Mouse (Mus musculus) ES-E14 (cell line): Measurements from ENCODE around the gene Pgghg. TPM values are rescaled to one million over a fixed set of nuclear protein-coding genes. Genes with fewer than 3 reads are reported as not detected.

ENCODE experiments used
- DNase-seq: peaks from one replicate; pipeline ENCODE4 v3.0.0-alpha.2; 2013; ENCODE audit warnings: low read depth, low spot score
- H3K27ac ChIP-seq: 2 replicates; pipeline ENCODE4 v1.5.1; 2012; ENCODE audit warnings: low read depth, mild to moderate bottlenecking, low read length, moderate library complexity, mixed read lengths; ENCODE audit not compliant: poor library complexity, insufficient read depth, severe bottlenecking
- H3K36me3 ChIP-seq: 2 replicates; pipeline ENCODE4 v1.6.1; 2012; ENCODE audit warnings: mild to moderate bottlenecking, low read length, moderate library complexity, mixed read lengths; ENCODE audit not compliant: control insufficient read depth, poor library complexity, insufficient read depth, severe bottlenecking
- H3K4me1 ChIP-seq, 2 experiments: fragments of 150-350 bp in 1 of 2; sonication (generic) in 1 of 2; 2 replicates each; pipeline ENCODE4 v1.6.1; 2012; ENCODE audit warnings: low read length in 2 of 2, mild to moderate bottlenecking in 1 of 2, mixed read lengths in 1 of 2; ENCODE audit not compliant: control insufficient read depth in 2 of 2, insufficient read depth in 2 of 2, poor library complexity in 1 of 2
- H3K4me3 ChIP-seq, 2 experiments: fragments of 150-350 bp in 1 of 2; sonication (generic) in 1 of 2; 2 replicates each; pipeline ENCODE4 v1.5.1; 2012; ENCODE audit warnings: low read length in 2 of 2, low read depth in 1 of 2, mild to moderate bottlenecking in 1 of 2, mixed read lengths in 1 of 2; ENCODE audit not compliant: insufficient read depth in 1 of 2, poor library complexity in 1 of 2, severe bottlenecking in 1 of 2
- H3K9ac ChIP-seq: 2 replicates; pipeline ENCODE4 v1.6.1; 2012; ENCODE audit warnings: low read depth, mild to moderate bottlenecking, low read length, mixed read lengths; ENCODE audit not compliant: poor library complexity, insufficient read depth, severe bottlenecking
- H3K9me3 ChIP-seq: fragments of 150-350 bp; sonication (generic); 2 replicates; pipeline ENCODE4 v1.6.1; 2012; ENCODE audit warnings: low read depth, mild to moderate bottlenecking, low read length; ENCODE audit not compliant: control insufficient read depth, insufficient read depth
- CHD2 ChIP-seq: IDR thresholded peaks from 2 replicates; pipeline ENCODE4 v1.6.1; 2014; ENCODE audit warnings: mild to moderate bottlenecking, low read depth, low read length, inconsistent platforms
- HCFC1 ChIP-seq: IDR thresholded peaks from 2 replicates; pipeline ENCODE4 v1.6.1; 2012; ENCODE audit warnings: low read length, inconsistent platforms, borderline replicate concordance; ENCODE audit not compliant: insufficient read depth
- MAFK ChIP-seq: IDR thresholded peaks from 2 replicates; pipeline ENCODE4 v1.6.1; 2014; ENCODE audit warnings: mild to moderate bottlenecking, low read depth, low read length, inconsistent platforms; ENCODE audit not compliant: insufficient read depth
- ZC3H11A ChIP-seq: IDR thresholded peaks from 2 replicates; pipeline ENCODE4 v1.6.1; 2012; ENCODE audit warnings: low read depth, mild to moderate bottlenecking, inconsistent platforms, low read length, borderline replicate concordance
- ZNF384 ChIP-seq: IDR thresholded peaks from 2 replicates; pipeline ENCODE4 v1.6.1; 2012; ENCODE audit warnings: low read depth, low read length, inconsistent platforms
- in situ Hi-C, 2 experiments: fragments of 600-800 bp; cut with MboI; formaldehyde crosslinking; loops; one replicate each; pipeline ENCODE4 v1.15.1; 2025; ENCODE audit warnings: low sequenced_read_pairs in 2 of 2, inconsistent platforms in 1 of 2; ENCODE audit not compliant: unreplicated experiment in 2 of 2
- total RNA-seq: library from RNA; depleted of rRNA; stranded (reverse); fragments of 300-350 nt; gene quantifications from 2 replicates; pipeline ENCODE4 v1.2.3, GENCODE M21; 2012

Gene Pgghg
- total RNA-seq, 1 experiment, result 10.0 TPM

DNA sequence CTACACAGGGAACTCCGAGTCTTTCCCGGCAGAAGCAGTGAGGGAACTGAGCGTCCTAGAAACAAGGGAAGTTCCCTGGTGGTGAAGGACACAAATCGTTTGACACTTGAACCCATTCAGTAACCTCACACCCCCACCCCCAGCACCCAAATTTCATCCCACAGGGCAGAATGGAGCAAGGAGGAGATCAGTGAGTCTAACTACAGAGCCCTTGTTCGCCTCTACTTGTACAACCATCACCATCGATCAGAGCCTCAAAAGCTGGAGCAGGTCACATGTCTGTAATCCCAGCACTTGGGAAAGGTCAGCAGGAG is 15.3 kb downstream of the Pgghg start:
- Histone ChIP-seq H3K9ac (peak overlapping the region; percentile 49; the same call in 1 of the 2 replicates), H3K4me1 (peaks cover 16 to 28% of the 10 kb centered on the region in 2 experiments)

DNA sequence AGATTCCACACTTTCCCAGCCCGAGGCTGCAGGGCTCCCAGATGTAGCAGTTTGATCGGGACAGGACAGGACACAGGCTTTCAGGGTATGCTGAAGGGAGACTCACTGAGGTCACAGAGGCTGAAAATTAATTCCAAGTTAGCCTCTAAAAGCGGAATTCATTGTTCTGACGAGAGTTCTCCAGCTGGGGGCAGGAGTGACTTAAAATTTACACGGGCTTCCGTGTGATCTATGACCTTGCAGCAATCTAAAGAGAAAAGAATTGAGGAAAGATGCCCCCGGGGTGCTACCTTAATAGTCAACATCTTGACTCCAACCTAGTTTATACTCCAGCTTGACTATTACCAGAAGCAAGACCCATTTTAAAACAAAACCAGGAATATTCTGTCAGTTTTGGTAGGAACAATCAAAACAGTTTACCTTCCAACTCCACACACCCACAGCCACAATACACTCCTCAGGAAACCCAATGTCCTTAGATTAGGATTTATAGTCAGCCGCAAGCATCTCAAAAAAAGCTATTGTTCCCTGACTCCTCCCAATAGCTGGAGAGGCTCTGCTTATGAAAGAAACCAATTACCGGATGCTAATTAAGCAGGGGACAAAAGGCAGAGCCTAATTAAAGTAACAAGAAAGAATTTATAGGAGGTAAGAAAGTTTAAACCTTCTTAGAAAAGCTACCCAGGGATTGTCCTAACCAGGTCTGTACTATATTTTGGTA is 18.1 kb downstream of the Pgghg start:
- Histone ChIP-seq H3K4me3 (no peak overlapping the region), H3K9me3 (no peaks in the 10 kb centered on the region), H3K4me1 (peaks cover 17 to 21% of the 10 kb centered on the region in 2 experiments), H3K9ac (peak overlapping the region; percentile 73), H3K36me3 (no peaks in the 10 kb centered on the region; the same call in 1 of the 2 replicates), H3K27ac (peak overlapping the region; percentile 99)
- in situ Hi-C loops, result loop anchor here in 1 of 2 experiments (10.0 kb wide), 1 partner anchor 85 kb away; no protein-coding TSS in a partner anchor
- no peak for TF ChIP-seq HCFC1
- TF ChIP-seq CHD2, result no peak; the same call in 1 of the 2 replicates
- no peak; the same call in 1 of the 2 replicates for TF ChIP-seq ZNF384
- TF ChIP-seq ZC3H11A, result no peak
- TF ChIP-seq MAFK, result no peak
- DNase-seq, result peak; percentile 96

More for the DNA sequence above, 15.3 kb downstream of the Pgghg start:
- no peak for DNase-seq
- in situ Hi-C loops, result loop anchor here in 1 of 2 experiments (10.0 kb wide), 1 partner anchor 88 kb away; no protein-coding TSS in a partner anchor
- Histone ChIP-seq H3K27ac (peak overlapping the region; percentile 86), H3K4me3 (peak overlapping the region; percentile 13 to 93), H3K9me3 (no peaks in the 10 kb centered on the region), H3K36me3 (peaks cover 7% of the 10 kb centered on the region)
- TF ChIP-seq ZNF384, result no peak

DNA sequence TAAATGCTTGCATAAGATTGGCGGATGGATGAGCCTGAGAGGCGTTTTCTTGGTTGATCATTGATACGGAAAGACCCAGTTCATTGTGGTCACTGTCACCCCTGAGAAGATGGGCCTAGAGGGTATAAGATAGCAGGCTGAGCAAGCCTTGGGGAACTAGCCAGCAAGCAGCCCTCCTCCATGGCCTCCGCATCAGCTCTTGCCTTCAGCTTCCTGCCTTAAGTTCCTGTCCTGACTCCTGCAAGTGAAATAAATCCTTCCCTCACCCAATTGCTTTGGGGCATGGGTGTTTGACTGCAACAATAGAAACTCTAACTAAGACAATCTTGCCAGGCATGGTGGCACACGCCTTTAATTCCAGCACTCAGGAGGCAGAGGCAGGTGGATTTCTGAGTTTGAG is 18.8 kb downstream of the Pgghg start:
- Histone ChIP-seq H3K9ac (no peak overlapping the region; the same call in 1 of the 2 replicates), H3K9me3 (no peaks in the 10 kb centered on the region), H3K36me3 (no peaks in the 10 kb centered on the region), H3K27ac (peak overlapping the region; percentile 89), H3K4me3 (no peak overlapping the region), H3K4me1 (peaks cover 17 to 27% of the 10 kb centered on the region in 2 experiments)
- in situ Hi-C loops, result no loop called here
- TF ChIP-seq ZC3H11A (no peak), HCFC1 (no peak)
- no peak for DNase-seq

DNA sequence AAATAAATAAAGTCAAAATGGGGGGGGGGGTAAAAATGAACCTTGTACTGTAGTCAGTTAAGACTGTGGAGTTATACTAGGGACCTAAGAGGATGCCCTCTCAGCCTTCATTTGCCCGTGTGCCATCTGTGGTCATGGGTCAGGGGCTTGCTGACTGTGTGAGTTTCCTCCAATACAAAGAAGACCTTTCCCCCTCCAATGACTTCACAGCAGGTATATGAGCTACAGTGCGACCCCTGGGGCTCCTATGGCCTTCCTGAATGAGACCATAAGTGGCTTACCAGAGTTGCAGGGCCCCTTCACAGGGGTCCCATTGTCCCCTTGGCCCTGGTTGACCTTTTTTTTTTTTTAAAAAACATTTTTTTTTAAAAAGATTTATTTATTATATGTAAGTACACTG is 20.2 kb downstream of the Pgghg start:
- H3K27ac ChIP-seq, result peak overlapping the region; percentile 89
- no peaks in the 10 kb centered on the region for H3K36me3 ChIP-seq
- H3K9me3 ChIP-seq, result no peaks in the 10 kb centered on the region

DNA sequence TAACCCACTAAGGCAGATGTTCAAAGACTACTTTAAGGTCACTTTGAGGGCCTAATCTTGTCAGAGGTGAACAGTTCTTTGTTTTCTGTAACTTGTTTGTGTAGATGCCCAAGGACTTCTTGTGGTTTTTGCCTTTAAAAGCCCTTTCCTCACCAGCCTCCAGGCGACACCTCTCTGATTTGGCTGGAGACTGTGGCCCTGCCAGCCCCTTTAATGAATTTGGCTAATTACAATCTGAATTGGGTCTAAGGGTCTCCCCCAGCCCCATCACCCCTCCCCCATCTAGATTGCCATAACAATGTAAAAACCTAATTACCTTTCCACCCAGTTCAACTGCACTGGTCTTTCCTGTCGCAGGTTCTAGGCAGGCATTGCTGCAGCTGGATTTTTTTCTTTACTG is 21.5 kb downstream of the Pgghg start:
- DNase-seq, result peak; percentile 68
- Histone ChIP-seq H3K9ac (peak overlapping the region; percentile 7; the same call in 1 of the 2 replicates), H3K27ac (peak overlapping the region; percentile 93), H3K36me3 (no peaks in the 10 kb centered on the region), H3K9me3 (no peaks in the 10 kb centered on the region), H3K4me1 (peaks cover 19 to 28% of the 10 kb centered on the region in 2 experiments), H3K4me3 (peak overlapping the region; percentile 45 to 57; a peak in 1 of 4 replicates)
- TF ChIP-seq HCFC1 (no peak), ZNF384 (no peak), ZC3H11A (no peak), MAFK (no peak), CHD2 (no peak)
- in situ Hi-C loops, result no loop called here

More for the DNA sequence above, 20.2 kb downstream of the Pgghg start:
- TF ChIP-seq CHD2 (no peak), ZC3H11A (no peak), ZNF384 (no peak), HCFC1 (no peak), MAFK (no peak)
- Histone ChIP-seq H3K9ac (no peak overlapping the region; the same call in 1 of the 2 replicates), H3K4me1 (peaks cover 17 to 28% of the 10 kb centered on the region in 2 experiments), H3K4me3 (no peak overlapping the region)
- DNase-seq, result no peak
- in situ Hi-C loops, result no loop called here
